Mouse (Mus musculus) mesoderm, embryonic 11.5 days (tissue): ENCODE results near the gene Diablo.

ENCODE experiments used
- DNase-seq: peaks from one replicate; pipeline ENCODE4 v3.0.0-alpha.2; 2012; ENCODE audit warnings: low read depth, low spot score

The Diablo gene

DNA sequence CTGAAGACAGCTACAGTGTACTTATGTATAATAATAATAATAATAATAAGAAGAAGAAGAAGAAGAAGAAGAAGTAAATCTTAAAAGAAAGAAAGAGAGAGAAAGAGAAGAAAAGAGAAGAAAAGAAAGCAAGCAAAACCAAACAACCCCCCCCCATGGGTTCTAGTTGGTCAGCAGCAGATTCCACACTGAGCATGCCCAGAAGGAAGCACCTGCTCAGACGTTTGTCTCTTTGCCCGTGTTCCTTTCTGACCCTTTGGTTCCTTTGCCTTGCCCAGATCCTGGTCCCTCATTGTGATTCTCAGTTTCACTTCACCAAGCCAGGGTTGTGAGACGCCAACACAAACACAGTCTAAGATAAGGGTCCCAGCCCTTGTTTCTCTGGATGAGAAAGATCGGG lies 22.0 kb downstream of the Diablo start:
- DNase-seq, result no peak

DNA sequence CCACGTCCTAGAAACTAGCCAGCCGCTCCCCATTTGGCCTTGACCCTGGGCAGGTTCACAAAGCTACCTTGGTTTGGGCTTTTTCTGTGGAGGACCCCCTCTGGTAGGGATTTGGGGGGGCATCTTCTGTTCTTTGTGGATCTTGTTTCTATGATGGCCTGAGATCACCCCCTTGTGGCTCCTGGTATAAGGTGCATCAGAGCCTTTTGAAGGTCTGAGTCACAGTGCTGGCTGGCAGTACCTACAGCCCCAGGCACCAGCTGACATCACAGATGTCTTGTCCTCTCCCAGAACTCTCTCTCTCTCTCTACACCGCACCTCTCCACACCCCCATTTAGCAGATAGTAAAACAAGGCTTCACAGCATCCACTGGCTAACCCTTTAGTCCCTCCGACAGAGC lies 24.3 kb downstream of the Diablo start:
- no peak for DNase-seq

DNA sequence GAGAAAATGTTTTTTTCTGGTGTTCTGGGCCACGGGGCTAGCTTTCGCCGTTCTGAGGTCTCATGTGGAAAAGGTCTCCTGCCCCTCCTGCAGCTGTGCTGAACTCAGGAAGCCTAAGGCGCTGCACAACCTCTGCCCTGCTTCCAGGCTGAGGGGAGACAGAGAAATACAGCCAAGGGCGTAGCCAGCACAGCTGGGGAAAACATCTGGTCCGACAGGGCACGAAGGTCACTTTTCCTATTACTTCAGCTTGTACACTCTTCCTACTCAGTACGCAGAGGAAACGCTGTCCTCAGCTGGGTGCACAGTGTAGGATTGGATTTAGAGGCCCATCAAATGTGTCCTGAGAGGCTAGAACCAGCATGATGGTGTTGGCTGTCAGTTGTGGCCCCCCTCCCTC lies 34.0 kb downstream of the Diablo start:
- DNase-seq, result peak; percentile 45

DNA sequence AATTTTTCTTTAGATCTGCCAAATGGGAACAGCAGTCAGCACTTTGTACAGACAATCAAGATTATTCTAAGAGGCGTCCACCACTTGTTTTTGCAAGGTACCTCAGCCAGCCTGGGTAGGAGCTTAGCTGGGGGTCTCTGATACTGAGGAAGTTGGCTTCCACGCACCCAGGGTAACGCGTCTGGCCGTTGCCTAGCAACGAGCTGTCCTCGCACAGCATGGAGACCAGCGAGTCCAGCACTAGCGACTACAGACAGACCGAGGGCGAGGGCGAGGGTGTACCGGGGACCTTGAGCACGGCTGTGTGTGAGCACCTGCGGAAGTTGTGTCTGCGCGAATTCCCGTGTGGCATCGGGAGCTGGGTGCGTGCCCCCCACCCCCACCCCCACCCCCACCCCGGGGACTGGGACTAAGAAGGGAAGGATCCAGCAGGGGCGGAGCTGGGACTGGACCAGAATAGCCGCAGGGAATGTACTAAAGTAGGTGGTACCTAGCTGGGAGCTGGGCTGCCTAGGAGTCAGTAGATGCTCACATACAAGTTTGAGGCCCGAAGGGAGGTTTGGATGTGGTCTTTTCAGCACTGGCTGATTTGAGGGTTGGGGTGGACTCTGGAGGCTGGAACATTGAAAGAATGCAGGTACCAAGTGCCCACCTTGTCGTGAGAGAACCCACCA lies 34.7 kb downstream of the Diablo start, which contains the start of the genes Lrrc43 and Il31:
TSS of gene Lrrc43 (plus strand) at position 194 of the 674 bp plus-strand sequence.
TSS of gene Il31 (minus strand) at position 378 of the 674 bp plus-strand sequence.
- peak; percentile 80 for DNase-seq

DNA sequence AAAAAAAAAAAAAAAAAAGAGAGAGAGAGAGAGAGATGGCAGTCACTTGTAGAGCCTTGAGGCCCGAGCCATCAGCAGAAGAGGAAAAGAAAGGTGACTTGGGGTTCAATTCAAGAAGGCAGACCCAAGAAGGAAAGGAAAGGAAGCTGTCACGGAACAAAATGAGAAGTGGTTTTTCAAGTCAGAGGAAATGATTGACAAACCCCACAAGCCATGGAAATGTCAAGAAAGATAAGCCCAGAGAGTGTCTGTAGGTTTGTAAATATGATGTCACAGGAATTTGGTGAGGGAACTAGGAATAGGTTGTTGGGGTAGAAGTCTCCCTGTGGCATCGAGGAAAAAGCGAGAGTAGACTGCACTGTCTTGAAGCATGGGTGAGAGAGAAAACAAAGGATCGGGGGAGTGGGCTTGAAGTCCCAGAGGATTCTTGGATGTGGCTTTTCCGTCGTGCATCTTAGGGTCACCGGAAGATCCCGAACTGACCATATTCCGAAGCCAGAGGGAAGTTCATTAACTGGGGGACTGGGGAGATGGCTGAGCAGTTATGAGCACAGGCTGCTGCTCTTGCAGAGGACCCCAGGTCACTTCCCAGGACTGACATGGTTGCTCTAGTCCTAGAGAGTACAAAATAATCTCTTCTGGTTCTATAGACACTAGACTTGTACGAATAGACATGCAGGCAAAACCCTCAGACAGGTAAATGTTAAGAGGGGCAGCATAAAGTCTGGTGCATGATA lies 36.1 kb downstream of the Diablo start:
- no peak for DNase-seq

DNA sequence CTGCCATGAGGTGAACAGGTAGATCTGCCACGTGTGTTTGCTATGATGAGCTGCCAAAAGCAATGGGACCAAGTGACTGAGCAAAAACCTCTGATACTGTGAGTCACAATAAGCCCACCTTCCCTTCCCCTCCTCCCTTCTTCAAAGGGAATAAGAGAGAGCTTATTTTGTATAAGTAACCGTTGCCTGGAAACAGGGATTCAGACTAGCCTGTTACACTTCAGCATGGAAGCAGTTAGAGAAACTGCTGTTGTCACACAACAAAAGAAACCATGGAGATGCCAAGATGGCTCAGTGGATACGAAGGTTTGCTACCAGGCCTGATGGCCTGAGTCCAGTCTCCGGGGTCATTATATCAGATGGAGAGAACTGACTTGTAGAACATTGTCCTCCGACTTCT lies 50.2 kb downstream of the Diablo start:
- DNase-seq, result no peak

DNA sequence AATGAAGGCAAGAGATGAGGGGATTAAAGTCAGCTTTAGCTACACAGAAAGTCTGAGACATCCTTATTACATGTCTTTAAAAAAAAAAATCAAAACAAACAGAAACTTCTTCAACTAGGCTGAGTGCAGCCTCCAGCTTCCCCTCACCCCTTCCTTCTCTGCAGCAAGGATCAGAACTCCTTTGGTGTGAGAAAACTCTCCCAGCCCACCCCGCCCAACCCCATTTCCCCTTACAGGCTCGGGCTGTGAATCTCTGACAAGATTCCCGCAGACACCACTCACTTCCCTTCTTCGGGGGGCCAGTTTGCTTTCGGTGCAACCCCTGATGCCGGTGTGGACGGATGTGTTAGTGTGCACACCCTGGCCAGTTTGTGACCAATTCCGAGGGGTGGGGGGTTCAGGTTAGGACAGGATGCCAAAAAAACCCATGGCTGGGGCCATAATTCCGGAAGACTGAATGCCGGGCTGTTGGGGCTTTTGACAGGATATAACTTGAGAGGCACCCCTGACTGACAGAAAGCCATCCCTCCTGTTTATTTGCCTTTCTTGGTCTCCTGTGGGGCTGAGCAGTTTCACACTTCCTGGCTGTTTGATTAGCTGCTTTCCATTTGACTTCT lies 53.1 kb downstream of the Diablo start:
- DNase-seq, result peak; percentile 10

DNA sequence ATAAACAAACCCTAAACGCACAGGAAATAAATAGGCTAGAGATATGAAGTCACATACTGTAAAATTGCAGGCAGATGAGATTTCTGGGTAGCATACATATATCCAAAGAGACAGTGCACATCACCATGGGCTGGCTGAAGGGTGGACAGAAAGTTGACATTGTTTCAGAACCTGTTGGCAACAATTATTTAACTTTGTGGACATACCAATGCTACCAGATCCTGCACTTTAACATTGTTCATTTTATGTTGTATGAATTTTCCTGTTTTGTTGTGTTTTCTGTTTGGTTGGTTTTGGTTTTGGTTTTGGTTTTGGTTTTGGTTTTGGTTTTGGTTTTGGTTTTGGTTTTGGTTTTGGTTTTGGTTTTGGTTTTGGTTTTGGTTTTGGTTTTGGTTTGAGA lies 59.3 kb downstream of the Diablo start:
- no peak for DNase-seq

DNA sequence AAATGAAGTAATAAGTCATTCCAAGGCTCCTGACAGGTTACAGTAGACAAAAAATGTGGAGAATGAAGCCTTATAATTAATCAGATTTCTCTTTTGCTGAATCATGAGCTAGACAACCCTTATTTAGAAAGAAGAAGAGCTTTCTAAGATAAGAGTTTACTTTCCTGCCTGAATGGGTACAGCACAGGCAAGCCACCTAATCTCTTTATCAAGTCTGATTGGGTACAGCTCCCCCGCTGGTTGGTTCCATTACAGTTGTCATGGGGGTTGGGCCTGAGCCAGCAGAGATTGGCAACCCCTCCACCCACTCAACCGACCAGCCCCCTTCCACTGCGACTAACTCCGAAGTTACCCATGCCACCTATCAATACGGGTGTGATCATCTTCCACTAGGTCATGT lies 62.6 kb downstream of the Diablo start:
- DNase-seq, result no peak
